Mouse (Mus musculus) testis, adult 2 months (tissue): ENCODE data around the gene Adamts13.

Source experiments
- CTCF ChIP-seq: fragments of 200-500 bp; IDR thresholded peaks from 2 replicates; pipeline ENCODE4 v1.5.1; 2012; ENCODE audit warnings: low read depth, mild to moderate bottlenecking, inconsistent platforms, low read length, moderate library complexity; ENCODE audit not compliant: control insufficient read depth, insufficient read depth, insufficient replicate concordance
- POLR2A ChIP-seq: fragments of 200-500 bp; IDR thresholded peaks from 2 replicates; pipeline ENCODE4 v1.6.1; 2012; ENCODE audit warnings: low read depth, mild to moderate bottlenecking, inconsistent platforms, low read length, moderate library complexity; ENCODE audit not compliant: control insufficient read depth

- no peak for TF ChIP-seq POLR2A
- TF ChIP-seq CTCF = no peak
These were observed 53.8 kb downstream of the Adamts13 start for GRCm38 (mm10) chr2:27026857-27027617.
